ENCODE assay signal across 12 mouse cellular contexts in the genomic region with DNA sequence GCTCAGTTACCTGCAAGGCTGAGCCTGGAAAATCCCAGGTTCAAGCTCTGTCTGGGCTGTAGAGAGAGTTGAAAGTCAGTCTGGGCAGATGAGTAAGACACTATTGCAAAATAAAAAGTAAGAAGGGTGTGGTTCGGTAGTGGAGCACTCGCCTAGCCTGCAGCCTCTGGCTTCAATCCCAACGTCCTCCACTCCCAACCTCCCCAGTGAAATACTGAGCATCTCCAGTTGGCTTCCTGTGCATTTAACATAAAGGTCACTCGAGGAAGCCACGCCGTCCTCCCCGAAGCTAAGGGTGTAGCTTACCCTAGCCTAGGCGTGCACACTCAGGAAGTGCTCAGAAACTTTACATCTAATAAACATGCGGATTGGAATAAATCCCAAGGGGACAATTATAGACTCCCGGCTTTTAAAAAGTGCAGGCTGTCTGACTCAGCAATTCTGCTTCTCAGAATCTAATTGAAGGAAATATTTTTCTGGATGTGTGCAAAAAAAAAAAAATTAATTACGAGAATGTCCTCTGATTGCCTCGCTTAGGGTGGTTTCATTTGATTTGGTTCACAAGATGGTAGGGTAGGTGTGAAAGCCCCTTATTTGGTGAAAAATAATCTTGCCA.
DNase-seq lines count a peak whose midpoint lies in the region; ATAC-seq and TF ChIP-seq lines count a peak whose summit lies in the region.
"Had no signal": no experiment of that assay in that cellular context is flagged by ENCODE, and none has a peak within 500 bp of the region (broad histone marks: within the 10 kb centered on the region; RNA-seq: fewer than 3 reads in every experiment).

No protein-coding gene starts in this region.

- H3K27ac ChIP-seq in embryonic facial prominence, embryonic 11.5 days (replicated peaks; ENCODE audit: low read depth, low read length), result no peak overlapping the region
- H3K27ac ChIP-seq in embryonic facial prominence, embryonic 10.5 days (replicated peaks), result no peak overlapping the region
- no peak overlapping the region for H3K27ac ChIP-seq in lung, embryonic 14.5 days (ENCODE audit: low read depth)
- no peak overlapping the region for H3K27ac ChIP-seq in limb, embryonic 10.5 days
- no peak overlapping the region; the same call in 1 of the 2 replicates for H3K27ac ChIP-seq in stomach, embryonic 15.5 days
- H3K27ac ChIP-seq: neural tube, embryonic 12.5 days had no signal

- no peak overlapping the region for H3K9ac ChIP-seq in embryonic facial prominence, embryonic 11.5 days (replicated peaks; ENCODE audit: low read length)
- no peak overlapping the region for H3K9ac ChIP-seq in lung, embryonic 14.5 days
- H3K9ac ChIP-seq in stomach, embryonic 15.5 days, result no peak overlapping the region
- H3K9ac ChIP-seq: neural tube, embryonic 12.5 days had no signal

- no peak overlapping the region for H3K4me3 ChIP-seq in embryonic facial prominence, embryonic 11.5 days (ENCODE audit: low read depth, low read length)
- no peak overlapping the region for H3K4me3 ChIP-seq in embryonic facial prominence, embryonic 10.5 days
- H3K4me3 ChIP-seq in lung, embryonic 14.5 days (ENCODE audit: low read depth, low read length), result no peak overlapping the region
- H3K4me3 ChIP-seq in lung, adult 2 months (replicated peaks; ENCODE audit: extremely low read depth, low read depth, low read length), result no peak overlapping the region
- H3K4me3 ChIP-seq in limb, embryonic 10.5 days, result no peak overlapping the region
- H3K4me3 ChIP-seq in stomach, embryonic 15.5 days (replicated peaks), result no peak overlapping the region
- H3K4me3 ChIP-seq: erythroblast, embryonic 14.5 days; neural tube, embryonic 12.5 days had no signal

- H3K36me3 ChIP-seq in embryonic facial prominence, embryonic 11.5 days (replicated peaks; ENCODE audit: control insufficient read depth, insufficient read depth, low read depth, low read length), result no peaks in the 10 kb centered on the region
- no peaks in the 10 kb centered on the region for H3K36me3 ChIP-seq in embryonic facial prominence, embryonic 10.5 days (replicated peaks)
- H3K36me3 ChIP-seq in lung, embryonic 14.5 days (ENCODE audit: insufficient read depth), result no peaks in the 10 kb centered on the region
- H3K36me3 ChIP-seq in limb, embryonic 10.5 days, result no peaks in the 10 kb centered on the region
- H3K36me3 ChIP-seq in stomach, embryonic 15.5 days, result no peaks in the 10 kb centered on the region
- H3K36me3 ChIP-seq: neural tube, embryonic 12.5 days had no signal

- no peaks in the 10 kb centered on the region for H3K9me3 ChIP-seq in embryonic facial prominence, embryonic 11.5 days (replicated peaks; ENCODE audit: control insufficient read depth, low read length)
- H3K9me3 ChIP-seq in embryonic facial prominence, embryonic 10.5 days, result no peaks in the 10 kb centered on the region
- no peaks in the 10 kb centered on the region for H3K9me3 ChIP-seq in lung, embryonic 14.5 days (ENCODE audit: low read depth, low read length)
- no peaks in the 10 kb centered on the region for H3K9me3 ChIP-seq in limb, embryonic 10.5 days (replicated peaks)
- no peaks in the 10 kb centered on the region for H3K9me3 ChIP-seq in stomach, embryonic 15.5 days
- H3K9me3 ChIP-seq: neural tube, embryonic 12.5 days had no signal

- no peak overlapping the region for H3K4me2 ChIP-seq in embryonic facial prominence, embryonic 11.5 days (ENCODE audit: low read depth, low read length)
- no peak overlapping the region for H3K4me2 ChIP-seq in lung, embryonic 14.5 days
- no peak overlapping the region for H3K4me2 ChIP-seq in stomach, embryonic 15.5 days
- H3K4me2 ChIP-seq: neural tube, embryonic 12.5 days had no signal

- WGBS in embryonic facial prominence, embryonic 11.5 days, result 42% methylated on average over 12 of the region's 12 CpGs
- 51% methylated on average over 12 of the region's 12 CpGs for whole genome bisulfite sequencing in embryonic facial prominence, embryonic 10.5 days
- WGBS in lung, embryonic 14.5 days, result 49% methylated on average over 12 of the region's 12 CpGs
- 33% methylated on average over 12 of the region's 12 CpGs for WGBS in lung, adult 2 months
- WGBS in limb, embryonic 10.5 days, result 75% methylated on average over 12 of the region's 12 CpGs
- 40% methylated on average over 12 of the region's 12 CpGs for WGBS in stomach, embryonic 15.5 days

- TF ChIP-seq CTCF in lung, embryonic 14.5 days (IDR thresholded peaks at IDR 0.05; ENCODE audit: low read depth), result no peak
- TF ChIP-seq CTCF in lung, adult 2 months (IDR thresholded peaks at IDR 0.05; ENCODE audit: insufficient read depth, low read length), result no peak

- peaks cover 5% of the 10 kb centered on the region for H3K4me1 ChIP-seq in embryonic facial prominence, embryonic 11.5 days (ENCODE audit: control insufficient read depth, insufficient read depth, low read length)
- H3K4me1 ChIP-seq in embryonic facial prominence, embryonic 10.5 days, result peaks cover 63% of the 10 kb centered on the region
- H3K4me1 ChIP-seq in lung, embryonic 14.5 days (ENCODE audit: insufficient read depth), result no peaks in the 10 kb centered on the region
- no peaks in the 10 kb centered on the region for H3K4me1 ChIP-seq in lung, adult 2 months (ENCODE audit: control insufficient read depth, insufficient read depth, low read length)
- H3K4me1 ChIP-seq in limb, embryonic 10.5 days, result peaks cover 60% of the 10 kb centered on the region
- peaks cover 9% of the 10 kb centered on the region; the same call in 1 of the 2 replicates for H3K4me1 ChIP-seq in stomach, embryonic 15.5 days

- TF ChIP-seq POLR2A in lung, adult 2 months (IDR thresholded peaks at IDR 0.05; ENCODE audit: borderline replicate concordance, extremely low read depth, low read depth, low read length), result no peak

- H3K27me3 ChIP-seq in embryonic facial prominence, embryonic 11.5 days (ENCODE audit: control insufficient read depth, insufficient read depth, low read length), result no peaks in the 10 kb centered on the region
- H3K27me3 ChIP-seq in embryonic facial prominence, embryonic 10.5 days (replicated peaks; ENCODE audit: low read depth, poor library complexity, severe bottlenecking), result peaks cover 100% of the 10 kb centered on the region
- no peaks in the 10 kb centered on the region for H3K27me3 ChIP-seq in lung, embryonic 14.5 days (ENCODE audit: insufficient read depth, low read length)
- peaks cover 84% of the 10 kb centered on the region for H3K27me3 ChIP-seq in limb, embryonic 10.5 days (ENCODE audit: low read depth, poor library complexity, severe bottlenecking)
- peaks cover 3% of the 10 kb centered on the region; the same call in 1 of the 2 replicates for H3K27me3 ChIP-seq in stomach, embryonic 15.5 days (replicated peaks)

- peak; percentile 38 for DNase-seq in embryonic facial prominence, embryonic 11.5 days (ENCODE audit: low spot score)
- no peak for DNase-seq in embryonic facial prominence, embryonic 10.5 days (ENCODE audit: low spot score)
- peak; percentile 52 for DNase-seq in lung, embryonic 14.5 days
- no peak for DNase-seq in lung, adult 2 months
- DNase-seq in limb, embryonic 10.5 days (ENCODE audit: low spot score), result peak; percentile 29
- DNase-seq in cerebellum, postnatal 10 days, result no peak
- no peak for DNase-seq in yolk sac, embryonic 10.5 days (ENCODE audit: low spot score)
- DNase-seq: cerebellum, adult 9-10 months; kidney, adult 8-10 months had no signal

- no peak for ATAC-seq in embryonic facial prominence, embryonic 11.5 days (replicated peaks; ENCODE audit: insufficient number of reproducible peaks, low FRiP score, low TSS enrichment, low read depth)
- no peak for ATAC-seq in lung, embryonic 14.5 days (ENCODE audit: insufficient read depth)
- peak; percentile 41; the same call in 1 of the 2 replicates for ATAC-seq in stomach, embryonic 15.5 days (ENCODE audit: insufficient read depth, low FRiP score, low read depth)

Comparison
In these comparisons a context has a peak if more than half of its experiments do, and no peak if none do; other contexts are left out.
1. DNase-seq: peak in embryonic facial prominence, embryonic 11.5 days (single experiment), lung, embryonic 14.5 days (single experiment) and limb, embryonic 10.5 days (single experiment); none in embryonic facial prominence, embryonic 10.5 days (single experiment), lung, adult 2 months (single experiment), cerebellum, postnatal 10 days (0 of 2) and yolk sac, embryonic 10.5 days (single experiment).